Mouse (Mus musculus): ENCODE measurements at regions not wholly inside any gene's neighbourhood (a gene's known extent, or its start where the extent isn't known, plus 50 kb on each side); places are given as distances from the start of the nearest gene placed in this dataset.

GRCm38 (mm10) chr19:53442756-53443654 is 52.6 kb upstream of the Smndc1 start:
- WGBS, result 63% methylated on average over 22 of the region's 22 CpGs
- TF ChIP-seq POLR2A (IDR thresholded peaks at IDR 0.05; ENCODE audit: low read depth, low read length), result no peak
- TF ChIP-seq CTCF (conservative IDR thresholded peaks at IDR 0.05; ENCODE audit: insufficient read depth, insufficient read length, low read depth, low read length), result no peak
- no peak overlapping the region for H3K27ac ChIP-seq (ENCODE audit: insufficient read depth, low read depth, low read length)

DNA sequence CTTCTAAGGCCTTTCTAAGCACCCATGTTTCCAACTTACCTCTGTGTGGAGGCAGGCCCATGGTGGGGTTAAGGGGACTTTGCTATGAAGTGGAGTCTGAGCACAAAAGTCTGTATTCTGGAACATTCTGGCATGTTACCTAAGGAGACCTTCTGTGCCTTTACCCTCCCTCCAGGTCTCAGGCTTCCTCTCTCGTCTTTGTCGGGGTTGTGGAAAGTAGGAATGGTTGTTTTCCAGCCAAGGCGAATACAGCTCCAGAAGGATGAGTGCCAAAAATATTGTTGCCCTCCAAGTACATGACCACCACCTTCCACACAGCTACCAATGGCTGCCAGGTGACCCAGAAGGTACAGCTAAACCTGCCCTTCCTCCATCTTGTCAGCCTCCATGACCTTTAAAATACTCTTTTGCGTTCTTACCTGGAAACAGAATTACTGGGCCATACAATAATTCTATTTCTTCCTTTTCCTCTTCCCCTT is 51.8 kb upstream of the Smndc1 start:
- no peak for DNase-seq
- TF ChIP-seq POLR2A (IDR thresholded peaks at IDR 0.05; ENCODE audit: low read depth, low read length), result no peak
- TF ChIP-seq CTCF (conservative IDR thresholded peaks at IDR 0.05; ENCODE audit: insufficient read depth, insufficient read length, low read depth, low read length), result no peak
- Histone ChIP-seq H3K4me3 (ENCODE audit: insufficient read depth, low read depth, low read length) (no peak overlapping the region), H3K36me3 (ENCODE audit: control insufficient read depth, insufficient read depth, low read length) (no peaks in the 10 kb centered on the region), H3K4me1 (ENCODE audit: control insufficient read depth, insufficient read depth, low read length) (peaks cover 6% of the 10 kb centered on the region), H3K27me3 (replicated peaks; ENCODE audit: control insufficient read depth, insufficient read depth, low read length) (no peaks in the 10 kb centered on the region), H3K27ac (ENCODE audit: insufficient read depth, low read depth, low read length) (no peak overlapping the region)
- 91% methylated on average over 4 of the region's 4 CpGs for WGBS

More at GRCm38 (mm10) chr19:53442756-53443654, 52.6 kb upstream of the Smndc1 start:
- DNase-seq, result no peak
- no peaks in the 10 kb centered on the region for H3K27me3 ChIP-seq (replicated peaks; ENCODE audit: control insufficient read depth, insufficient read depth, low read length)
- H3K4me3 ChIP-seq (ENCODE audit: insufficient read depth, low read depth, low read length), result no peak overlapping the region
- H3K4me1 ChIP-seq (ENCODE audit: control insufficient read depth, insufficient read depth, low read length), result peaks cover 1% of the 10 kb centered on the region
- no peaks in the 10 kb centered on the region for H3K36me3 ChIP-seq (ENCODE audit: control insufficient read depth, insufficient read depth, low read length)

DNA sequence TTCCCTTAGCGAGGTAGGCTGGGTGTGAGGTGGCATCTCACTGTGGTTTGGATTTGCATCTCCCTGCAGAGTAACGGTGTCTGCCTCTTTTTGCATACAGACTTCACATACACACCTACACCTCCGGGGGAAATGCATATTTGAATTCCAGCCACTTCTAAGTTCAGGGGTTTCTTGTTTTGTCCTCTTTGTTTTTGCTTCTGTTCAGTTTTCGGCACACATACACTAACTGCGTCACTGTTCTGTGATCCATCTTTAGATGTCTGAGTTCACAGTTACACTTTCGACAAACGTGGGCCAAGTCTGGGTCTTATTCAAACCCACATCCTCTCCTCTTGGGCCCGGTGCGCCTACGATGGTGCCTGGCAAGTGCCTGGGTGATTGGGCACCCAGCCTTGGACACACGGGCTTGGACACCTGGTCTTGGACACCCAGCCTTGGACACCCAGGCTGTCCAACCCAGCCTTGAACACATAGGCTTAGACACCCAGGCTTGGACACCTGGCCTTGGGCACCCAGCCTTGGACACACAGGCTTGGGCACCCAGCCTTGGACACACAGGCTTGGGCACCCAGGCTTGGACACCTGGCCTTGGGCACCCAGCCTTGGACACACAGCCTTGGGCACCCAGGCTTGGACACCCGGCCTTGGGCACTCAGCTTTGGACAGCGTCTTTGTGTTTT is 51.2 kb upstream of the Smndc1 start:
- no peak overlapping the region for H3K27ac ChIP-seq (ENCODE audit: insufficient read depth, low read depth, low read length)
- WGBS, result 86% methylated on average over 13 of the region's 13 CpGs
- H3K4me1 ChIP-seq (ENCODE audit: control insufficient read depth, insufficient read depth, low read length), result peaks cover 6% of the 10 kb centered on the region

DNA sequence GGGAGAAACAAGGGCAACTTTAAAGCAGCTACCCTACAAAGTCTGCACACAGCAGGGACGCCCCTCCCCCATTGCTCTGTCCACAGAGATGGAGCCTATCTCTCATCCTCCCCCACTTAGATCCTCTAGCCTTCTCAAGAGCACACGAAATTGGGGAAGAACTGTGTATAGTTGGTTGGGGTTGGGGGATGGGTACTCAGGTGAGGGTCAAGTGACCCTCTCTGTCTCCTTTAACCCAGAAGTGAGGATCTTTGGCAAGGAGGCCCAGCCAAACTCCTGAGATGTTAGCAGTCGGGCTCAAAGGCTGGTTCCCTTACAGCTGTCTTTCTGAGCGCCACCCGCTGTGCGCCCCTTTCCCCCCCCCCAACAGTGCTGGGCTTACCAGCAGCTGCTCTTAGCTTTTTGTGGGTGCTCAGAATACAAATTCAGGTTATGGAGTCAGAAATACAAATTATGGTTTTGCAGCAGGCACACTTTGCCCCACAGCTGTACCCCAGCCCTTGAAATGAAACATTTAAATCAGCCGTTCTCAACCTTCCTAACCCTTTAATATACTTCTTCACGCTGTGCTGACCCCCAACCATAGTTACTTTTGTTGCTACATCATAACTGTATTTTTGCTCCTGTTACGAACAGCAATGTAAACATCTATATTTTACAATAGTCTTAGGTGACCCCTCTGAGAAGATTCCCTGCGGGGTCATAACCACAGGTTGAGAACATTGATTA is 50.1 kb upstream of the Smndc1 start:
- Histone ChIP-seq H3K36me3 (ENCODE audit: control insufficient read depth, insufficient read depth, low read length) (no peaks in the 10 kb centered on the region), H3K27me3 (replicated peaks; ENCODE audit: control insufficient read depth, insufficient read depth, low read length) (no peaks in the 10 kb centered on the region), H3K4me3 (ENCODE audit: insufficient read depth, low read depth, low read length) (no peak overlapping the region), H3K27ac (ENCODE audit: insufficient read depth, low read depth, low read length) (no peak overlapping the region), H3K4me1 (ENCODE audit: control insufficient read depth, insufficient read depth, low read length) (peaks cover 6% of the 10 kb centered on the region)
- 84% methylated on average over 10 of the region's 10 CpGs for WGBS
- TF ChIP-seq CTCF (conservative IDR thresholded peaks at IDR 0.05; ENCODE audit: insufficient read depth, insufficient read length, low read depth, low read length), result no peak
- TF ChIP-seq POLR2A (IDR thresholded peaks at IDR 0.05; ENCODE audit: low read depth, low read length), result no peak
- DNase-seq, result no peak

More for the DNA sequence above, 51.2 kb upstream of the Smndc1 start:
- Histone ChIP-seq H3K27me3 (replicated peaks; ENCODE audit: control insufficient read depth, insufficient read depth, low read length) (no peaks in the 10 kb centered on the region), H3K36me3 (ENCODE audit: control insufficient read depth, insufficient read depth, low read length) (no peaks in the 10 kb centered on the region), H3K4me3 (ENCODE audit: insufficient read depth, low read depth, low read length) (no peak overlapping the region)
- TF ChIP-seq CTCF (conservative IDR thresholded peaks at IDR 0.05; ENCODE audit: insufficient read depth, insufficient read length, low read depth, low read length), result no peak
- no peak for TF ChIP-seq POLR2A (IDR thresholded peaks at IDR 0.05; ENCODE audit: low read depth, low read length)
- DNase-seq, result no peak

Data from kidney, adult 2 months (tissue).